Mouse (Mus musculus) adrenal gland, adult 18-20 months (tissue): ENCODE results near the gene Ctnna3. TPM values are rescaled to one million over a fixed set of nuclear protein-coding genes. Genes with fewer than 3 reads are reported as not detected.
"Not testable (repeated sequence)": the region's sequence is repeated elsewhere in the genome, so short reads cannot be mapped to it uniquely, and the experiment has no call there.

ENCODE experiments used
- DNase-seq, 2 experiments: peaks; one replicate each; pipeline ENCODE4 v3.0.0; 2021 to 2022; ENCODE audit warnings: low spot score in 2 of 2
- total RNA-seq, 2 experiments: library from RNA; stranded (reverse); gene quantifications; 1 replicate in 1 of 2; 2 replicates in 1 of 2; pipeline ENCODE4 v1.2.3; 2021

Ctnna3 gene
- total RNA-seq, 2 experiments from 2014 or later, result 0.40 to 0.48 TPM

DNA sequence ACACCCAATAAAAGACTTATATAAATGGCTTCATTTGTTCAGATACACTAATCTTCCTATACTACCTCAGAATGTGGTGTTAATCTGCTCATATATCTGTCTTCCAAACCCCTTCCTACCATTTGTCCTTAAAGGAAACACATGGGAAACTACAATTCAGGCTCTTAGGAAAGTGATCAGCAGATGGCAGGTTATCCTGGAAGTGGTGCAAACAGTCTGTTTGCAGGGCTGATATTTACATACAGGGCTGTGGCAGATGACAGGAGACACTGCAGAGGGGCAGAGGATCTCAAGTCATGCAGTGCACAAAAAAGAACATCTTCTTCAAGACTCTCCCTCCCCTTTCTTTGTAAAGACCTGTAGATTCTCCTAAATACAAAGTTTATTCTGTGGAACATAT, 1008.8 kb downstream of the Ctnna3 start:
- DNase-seq, result no peak

DNA sequence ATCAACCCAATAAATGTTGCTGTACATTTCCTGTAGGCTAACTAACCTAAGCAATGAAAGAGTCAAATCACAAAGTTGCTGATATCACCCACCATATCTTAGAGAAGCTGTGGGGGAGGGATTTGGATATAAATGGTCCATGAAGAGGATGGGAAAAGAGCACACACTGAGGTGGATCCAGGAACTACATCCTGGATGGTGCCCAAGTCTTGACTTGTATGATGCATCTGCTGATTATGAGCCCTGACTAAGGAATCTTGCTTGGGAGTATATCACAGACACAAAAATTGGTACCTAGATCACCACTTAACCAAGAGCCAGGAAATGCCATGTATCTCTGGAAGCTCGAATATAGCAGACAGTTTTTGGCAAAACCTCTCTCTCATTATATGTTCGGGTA, 1018.7 kb downstream of the Ctnna3 start:
- DNase-seq, result no peak

DNA sequence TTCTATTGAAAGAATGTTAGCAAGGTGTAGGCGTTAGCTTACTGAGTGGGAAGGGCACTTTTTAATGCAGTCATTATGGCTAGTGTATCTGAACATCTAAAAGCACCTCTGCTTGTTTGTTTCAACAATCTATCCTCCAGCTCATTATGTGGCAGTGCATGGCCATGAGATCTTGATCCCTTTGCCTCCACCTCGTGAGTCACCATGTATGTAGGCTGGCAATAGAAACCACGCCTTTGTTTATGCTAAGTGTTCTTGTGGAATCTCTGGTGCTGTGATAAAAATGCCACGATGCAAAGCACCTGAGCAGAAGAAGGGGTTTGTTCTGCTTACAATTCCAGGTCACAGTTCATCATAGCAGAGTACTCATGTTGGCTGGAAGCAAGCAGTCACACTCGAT, 1053.4 kb downstream of the Ctnna3 start:
- DNase-seq, result no peak

DNA sequence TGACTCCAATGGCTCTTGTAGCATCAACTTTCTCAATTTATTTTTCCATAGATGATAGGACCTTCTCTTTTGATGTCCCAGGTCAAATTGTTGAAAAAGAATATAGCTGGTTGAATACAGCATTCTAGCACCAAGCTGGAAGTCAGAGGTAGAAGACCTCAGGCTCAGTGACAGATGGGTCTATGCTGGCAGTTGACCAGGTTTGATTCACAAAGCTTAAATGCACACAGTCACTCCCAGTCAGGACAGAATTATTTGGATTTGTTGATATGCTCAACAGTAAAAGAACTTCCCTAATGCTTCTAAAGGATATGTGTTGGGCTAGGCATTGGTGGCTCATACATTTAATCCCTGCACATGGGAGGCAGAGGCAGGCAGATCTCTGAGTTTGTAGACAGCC, 1059.6 kb downstream of the Ctnna3 start:
- DNase-seq, result no peak

DNA sequence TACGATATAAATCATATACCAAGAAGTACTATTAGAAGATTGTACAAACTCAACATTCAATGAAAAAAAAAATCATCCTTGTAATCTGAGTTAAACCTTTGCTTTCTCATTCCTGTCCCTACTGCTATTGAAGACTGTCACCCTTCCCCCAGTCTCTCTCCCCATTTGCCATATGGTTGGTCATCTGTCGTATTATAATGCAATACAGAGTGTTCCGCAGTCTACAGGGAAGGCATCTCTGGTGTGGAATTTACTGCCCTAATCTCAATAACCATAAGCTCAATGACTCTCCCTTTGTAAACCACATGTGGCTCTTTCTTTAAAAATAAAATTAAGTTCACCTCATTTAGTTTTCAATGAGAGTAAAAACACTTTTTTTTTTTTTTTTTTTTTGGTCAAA, 1113.7 kb downstream of the Ctnna3 start:
- no peak for DNase-seq

DNA sequence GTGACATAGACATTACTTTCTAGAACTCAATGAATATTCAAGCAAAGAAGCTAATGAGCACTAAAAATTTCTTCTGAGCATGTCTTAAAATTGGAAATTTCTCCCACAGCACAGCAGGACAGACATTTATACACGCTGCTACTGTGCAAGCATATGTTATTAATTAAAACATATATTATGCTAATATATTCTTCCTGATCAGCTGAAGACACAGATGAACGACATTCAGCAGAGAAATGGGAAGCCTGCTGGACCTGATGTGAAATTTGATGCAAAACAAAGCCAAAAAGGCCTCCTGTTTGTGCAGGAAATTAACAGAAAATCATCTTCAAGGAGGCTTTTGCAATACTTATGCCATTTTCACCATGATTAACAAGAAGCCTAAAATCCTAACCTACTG, 1114.5 kb downstream of the Ctnna3 start:
- DNase-seq, result no peak

DNA sequence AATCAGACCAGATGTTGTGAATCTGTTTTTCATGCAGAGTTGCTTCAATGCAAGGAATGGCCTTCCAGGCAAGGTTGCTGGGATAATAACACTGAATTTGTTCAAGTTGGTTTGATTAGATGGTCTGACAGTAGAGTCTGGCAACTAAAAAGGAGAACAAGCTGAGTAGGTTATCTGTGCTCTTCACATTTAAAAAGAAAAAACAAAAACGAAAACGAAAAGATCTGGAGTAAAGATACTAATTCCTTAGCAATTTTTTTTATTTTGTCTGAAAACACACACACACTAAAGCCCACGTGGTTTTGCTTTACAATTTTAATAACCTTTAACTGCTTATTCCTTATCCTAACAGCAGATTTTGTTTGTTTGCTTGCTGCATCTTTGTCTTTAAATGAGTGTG, 1141.4 kb downstream of the Ctnna3 start:
- no peak for DNase-seq

DNA sequence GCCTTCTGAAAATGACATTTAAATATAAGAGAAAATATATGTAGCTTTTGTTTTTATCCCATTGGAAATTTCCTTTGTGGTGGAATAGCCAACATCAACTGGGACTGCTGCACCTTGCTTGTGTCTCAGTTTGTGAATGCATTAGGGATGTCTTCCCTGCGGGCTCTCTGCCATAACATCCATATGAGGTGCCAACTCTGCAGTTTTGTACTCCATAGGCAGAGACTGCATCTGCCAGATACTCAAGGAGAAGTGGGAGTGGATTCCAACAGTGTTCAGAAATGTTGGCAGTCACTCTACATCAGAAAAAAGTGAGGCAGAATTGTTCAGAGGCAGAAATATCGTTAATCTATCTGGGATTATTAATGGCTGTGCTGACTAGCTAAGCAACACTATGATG, 1158.2 kb downstream of the Ctnna3 start:
- no peak for DNase-seq

DNA sequence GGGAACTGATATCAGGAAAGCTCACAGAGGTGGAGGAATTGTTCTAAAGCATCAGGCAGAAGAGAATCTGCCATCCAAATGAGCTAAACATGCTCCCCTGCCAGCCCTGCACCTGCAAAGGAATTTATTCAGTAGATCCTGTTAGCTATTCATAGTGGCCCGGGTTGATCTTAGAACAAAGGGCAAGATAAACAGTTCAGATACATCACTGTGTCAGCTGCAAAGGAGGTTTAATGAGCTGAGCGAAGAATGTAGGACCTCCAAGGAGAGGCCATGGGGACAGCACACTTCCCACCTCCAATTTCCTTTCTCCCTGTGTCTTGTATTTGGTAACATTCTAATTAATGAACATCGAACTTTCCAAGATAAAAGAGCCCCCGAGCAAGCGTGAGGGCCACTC, 1206.9 kb downstream of the Ctnna3 start:
- DNase-seq, result no peak

DNA sequence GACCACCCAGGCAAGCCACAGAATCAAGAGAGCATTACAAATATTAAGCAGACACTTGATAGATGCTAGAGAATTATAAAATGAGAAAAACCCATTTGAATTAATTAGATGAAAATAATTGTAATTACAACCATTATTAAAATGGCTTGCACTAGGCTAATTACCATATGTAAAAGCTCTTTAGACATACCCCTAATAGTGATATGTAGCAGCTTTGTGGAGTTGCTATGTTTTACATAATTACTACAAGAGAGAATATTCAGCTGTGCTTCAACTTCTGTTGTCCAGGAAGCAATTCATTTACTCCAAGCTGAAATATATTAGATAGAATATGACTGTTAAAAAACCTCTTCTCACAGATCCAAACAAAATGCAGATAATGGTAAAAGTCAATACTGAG, 1209.2 kb downstream of the Ctnna3 start:
- no peak for DNase-seq

DNA sequence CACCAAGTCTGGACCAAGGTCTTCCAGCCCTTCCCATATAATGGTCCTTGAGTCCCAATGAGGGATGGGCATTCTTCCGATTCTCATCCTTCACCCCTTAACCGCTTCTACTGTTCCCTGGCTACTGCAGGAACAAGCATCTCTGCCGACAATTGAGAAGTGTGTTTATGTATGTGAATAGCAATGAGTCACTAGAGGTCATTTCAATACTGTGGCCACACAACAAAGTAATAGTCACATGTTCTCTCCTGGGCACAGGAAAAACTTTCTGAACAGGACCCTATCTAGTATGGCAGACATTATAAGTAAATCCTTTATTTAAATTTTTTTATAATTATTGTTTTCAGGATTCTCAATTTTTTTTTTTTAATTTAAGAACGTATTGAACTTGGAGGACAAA, 1211.2 kb downstream of the Ctnna3 start:
- no peak for DNase-seq

DNA sequence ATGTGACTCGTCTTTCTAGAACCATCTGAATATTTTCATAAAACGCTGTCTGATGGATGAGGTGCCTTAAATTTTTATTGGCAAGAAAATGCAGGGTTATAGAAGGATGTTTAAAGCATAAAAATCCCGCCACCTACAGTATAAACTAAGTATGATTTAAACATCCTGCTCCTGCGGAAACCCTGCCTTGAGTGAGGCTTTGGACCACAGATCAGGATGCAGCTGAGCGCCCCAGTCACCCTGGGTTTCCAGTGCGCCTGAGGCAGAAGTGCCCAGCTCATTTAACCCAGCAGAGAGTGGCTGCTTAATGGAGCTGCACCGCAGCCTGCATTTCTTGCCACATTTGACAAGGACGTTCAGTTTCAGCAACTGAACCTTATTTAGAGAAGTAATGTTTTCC, 1211.7 kb downstream of the Ctnna3 start:
- no peak for DNase-seq

DNA sequence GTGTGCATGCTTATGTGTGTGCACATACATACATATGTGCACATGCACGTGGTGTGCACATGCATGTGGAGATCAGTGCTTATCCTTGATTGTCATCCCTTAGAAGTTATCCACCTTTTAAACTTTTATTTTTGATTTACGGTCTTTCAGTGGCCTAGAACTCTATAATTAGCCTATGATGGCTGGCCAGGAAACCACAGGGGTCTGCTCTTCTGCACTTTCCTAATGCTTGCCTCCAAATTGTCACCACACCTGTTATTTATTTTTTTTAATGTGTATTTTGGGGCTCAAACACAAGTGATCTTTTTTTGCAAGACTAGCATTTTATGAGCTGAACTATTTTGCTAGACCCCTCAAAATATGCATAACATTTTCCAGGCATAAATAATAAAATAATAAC, 1214.1 kb downstream of the Ctnna3 start:
- no peak for DNase-seq

DNA sequence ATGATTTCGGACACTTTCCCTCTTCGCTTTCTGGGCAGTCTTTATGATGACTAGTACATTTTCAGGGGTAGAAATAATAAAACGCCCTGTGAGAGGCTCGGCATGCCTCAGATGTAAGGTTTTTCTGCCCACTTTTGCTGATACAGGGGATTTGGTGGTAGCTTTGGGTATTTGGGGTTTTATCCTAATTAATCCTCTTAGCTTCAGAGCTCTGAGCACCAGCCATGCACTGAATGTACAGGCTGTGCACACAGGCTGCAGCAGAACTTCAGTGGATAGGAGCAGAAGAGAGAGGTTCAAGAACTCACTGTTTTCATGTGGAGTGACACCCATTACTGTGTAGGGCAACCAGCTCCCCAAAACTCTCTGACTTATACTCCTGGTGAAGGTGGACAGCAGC, 1231.3 kb downstream of the Ctnna3 start:
- no peak for DNase-seq

DNA sequence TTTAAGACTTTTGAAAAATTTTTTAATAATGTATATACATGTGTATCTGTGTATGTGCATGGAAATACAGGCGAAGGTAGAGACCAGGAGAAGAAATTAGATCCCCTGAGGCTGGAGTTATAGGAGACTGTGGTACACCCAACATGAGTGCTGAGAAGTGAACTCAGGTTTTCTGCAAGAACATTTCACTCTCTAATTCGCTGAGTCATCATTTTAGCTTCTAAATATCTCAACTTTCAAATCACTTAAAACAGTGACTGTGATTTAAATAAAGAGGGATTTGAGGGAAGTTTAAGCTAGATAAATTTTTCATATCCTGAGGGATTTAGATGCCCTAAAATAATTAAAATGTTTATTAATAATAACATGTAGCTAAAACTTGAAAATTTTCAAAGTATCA, 1241.6 kb downstream of the Ctnna3 start:
- DNase-seq, result no peak

DNA sequence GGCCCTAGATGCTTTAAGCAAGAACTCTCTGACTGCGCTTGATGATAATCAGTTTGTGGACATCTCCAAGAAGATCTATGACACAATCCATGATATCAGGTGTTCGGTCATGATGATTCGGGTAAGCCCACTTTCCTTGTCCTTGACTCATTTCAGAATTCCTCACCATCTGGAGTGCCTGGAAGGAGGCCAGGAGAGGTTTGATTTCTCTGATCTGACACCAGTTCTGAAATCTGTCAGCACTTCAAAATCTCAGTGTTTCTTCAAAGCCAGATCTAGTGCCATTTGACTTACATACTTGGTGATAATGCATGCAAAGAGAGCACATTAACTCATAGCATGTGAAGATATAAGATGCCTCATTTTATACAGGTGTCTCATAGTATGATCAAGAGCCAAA, 1245.9 kb downstream of the Ctnna3 start:
- no peak for DNase-seq

DNA sequence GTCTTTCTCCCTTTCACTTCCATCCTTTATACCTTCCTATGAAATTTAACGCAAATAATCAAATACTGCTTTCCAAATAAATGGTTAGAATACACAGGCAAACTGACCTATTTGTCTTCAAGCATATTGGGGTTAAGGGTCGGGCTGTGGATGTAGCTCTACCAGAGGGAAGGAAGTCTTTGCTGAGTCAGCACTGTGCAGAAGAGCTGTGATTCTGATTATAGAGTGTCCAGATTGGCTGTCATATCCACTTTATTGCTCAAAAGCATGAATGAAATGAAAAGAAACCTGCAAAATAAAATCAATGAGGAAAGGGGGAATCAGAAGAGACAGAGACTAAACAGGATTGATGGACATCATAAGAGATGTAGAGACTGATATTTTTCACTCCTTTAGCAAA, 1280.1 kb downstream of the Ctnna3 start:
- no peak for DNase-seq

DNA sequence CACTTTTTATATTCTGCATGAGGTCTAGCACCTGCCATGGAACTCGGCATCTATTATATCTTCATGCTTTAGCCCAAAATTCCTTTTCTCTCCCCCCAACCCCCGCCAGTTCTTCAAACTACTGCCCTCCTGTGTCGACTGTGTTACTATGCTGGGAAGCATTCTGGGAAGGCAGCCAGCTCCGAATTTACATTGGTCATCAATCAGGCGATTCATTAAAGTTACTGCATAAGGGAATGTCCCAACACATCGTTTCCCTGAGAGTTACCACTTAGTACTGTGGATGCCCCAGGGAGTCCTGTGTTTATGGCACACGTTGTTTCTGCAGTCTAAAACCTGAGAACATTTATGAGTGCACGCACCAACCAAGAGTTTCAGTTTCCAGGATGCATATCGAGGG, 1288.1 kb downstream of the Ctnna3 start:
- DNase-seq, result no peak

DNA sequence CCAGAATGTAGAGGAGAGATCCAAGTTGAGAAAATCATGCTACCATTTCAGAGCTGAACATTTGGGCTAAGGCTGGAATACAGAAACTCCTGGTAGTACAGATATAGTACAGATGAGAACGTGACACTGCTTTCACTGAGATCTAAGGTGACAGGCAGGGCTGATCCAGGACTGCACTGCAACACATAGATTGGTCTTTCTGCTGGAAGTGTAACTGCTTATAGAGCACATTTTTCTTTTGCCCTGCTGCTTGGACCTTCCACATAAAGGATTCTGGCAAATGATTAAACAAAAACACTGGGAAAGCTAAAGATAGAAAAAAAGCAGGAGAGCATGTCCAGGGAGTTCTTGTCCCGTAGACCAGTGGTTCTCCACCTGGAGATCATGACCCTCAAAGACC, 1305.8 kb downstream of the Ctnna3 start:
- no peak for DNase-seq

DNA sequence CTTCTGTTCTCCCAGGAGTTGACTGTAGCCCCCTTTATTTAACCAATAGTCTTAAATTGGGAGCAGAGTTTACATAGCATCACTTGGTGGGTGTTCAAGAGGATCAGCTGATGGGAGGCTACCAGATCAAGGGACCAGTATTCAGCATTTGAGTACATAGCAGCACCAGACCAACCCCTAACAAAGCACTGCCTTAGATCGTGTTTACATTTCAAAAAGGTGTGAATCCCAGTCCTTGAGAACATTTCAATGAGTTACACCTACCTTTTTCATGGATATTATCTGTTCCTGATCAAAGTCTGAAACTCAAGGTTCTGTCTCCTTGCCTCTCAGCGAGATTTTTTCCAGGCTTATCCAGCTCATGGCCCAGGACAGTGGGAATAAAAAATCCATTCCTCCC, 1306.7 kb downstream of the Ctnna3 start:
- DNase-seq, result no peak

DNA sequence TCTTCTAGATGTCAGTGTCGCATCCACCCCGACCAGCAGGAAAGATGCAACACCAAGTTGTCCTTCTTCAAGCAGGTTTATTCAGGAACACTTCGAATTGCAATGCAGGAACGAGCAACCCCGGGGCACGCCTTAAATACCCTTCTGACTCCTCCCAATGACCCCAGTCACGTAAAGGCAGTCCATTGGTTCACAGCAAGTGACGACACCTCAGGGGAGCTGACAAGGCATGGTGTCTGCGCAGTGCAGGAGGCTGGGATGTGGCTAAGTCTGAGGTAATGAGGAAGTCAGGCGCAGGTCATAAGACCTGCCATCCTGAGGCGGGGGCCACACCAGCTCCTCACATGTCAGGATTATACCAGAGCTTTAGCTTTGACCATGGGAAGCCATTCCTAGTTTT, 1311.8 kb downstream of the Ctnna3 start:
- not testable (repeated sequence) for DNase-seq

DNA sequence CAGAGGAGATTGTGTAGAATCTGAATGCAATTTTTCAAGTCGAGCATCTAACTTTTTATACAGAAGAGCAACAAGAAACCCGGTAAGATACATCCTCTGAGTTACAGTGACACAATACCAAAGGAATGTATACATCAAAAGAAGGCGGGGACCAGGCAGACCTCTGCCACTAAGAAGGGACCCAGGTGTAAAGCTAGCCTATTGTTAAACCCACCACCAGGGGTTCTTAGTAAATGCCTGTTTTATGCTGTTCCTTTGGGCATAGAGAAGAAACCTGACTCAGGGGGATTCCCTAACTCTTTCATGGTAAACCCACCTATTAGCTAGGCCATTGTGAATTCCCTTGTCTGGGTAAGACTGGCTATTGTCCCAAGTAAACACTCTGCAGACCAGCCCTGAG, 1314.2 kb downstream of the Ctnna3 start:
- DNase-seq, result not testable (repeated sequence)

DNA sequence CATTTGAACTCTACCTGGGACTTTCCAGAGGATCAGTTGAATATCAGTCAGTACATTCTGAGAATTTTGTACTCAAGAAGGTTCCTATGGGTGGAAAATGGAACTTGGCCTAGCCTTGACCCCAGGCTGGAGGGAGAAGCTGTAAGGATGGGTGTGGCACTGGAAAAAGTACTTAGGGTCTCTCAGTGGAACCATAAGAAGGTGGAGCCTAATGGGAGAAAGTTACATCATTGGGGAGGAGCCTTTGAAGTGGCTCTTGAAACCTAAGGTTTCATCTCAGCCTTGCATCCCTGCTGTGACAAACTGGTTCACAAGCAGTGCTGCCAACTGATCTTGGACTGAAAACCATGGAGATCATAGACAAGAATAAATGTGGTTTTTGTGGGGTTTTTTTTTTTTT, 1318.8 kb downstream of the Ctnna3 start:
- DNase-seq, result no peak

DNA sequence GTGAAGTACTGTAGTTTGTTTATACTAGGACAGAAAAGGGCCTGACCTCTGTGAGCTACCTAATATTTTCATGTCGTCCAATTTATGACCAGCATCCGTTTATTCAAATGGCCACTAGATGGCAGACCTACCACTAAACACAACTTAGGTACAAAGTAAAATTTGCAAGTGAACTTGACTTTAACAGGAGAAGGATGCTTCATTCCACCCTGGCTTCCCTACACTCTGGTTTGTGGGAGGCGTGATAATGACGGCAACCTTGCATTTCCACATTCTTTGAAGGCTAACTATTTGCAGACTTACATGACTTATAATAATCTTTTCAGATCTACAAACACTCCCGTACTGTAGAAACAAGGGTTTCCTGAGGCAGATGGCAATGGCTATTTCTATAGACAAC, 1320.9 kb downstream of the Ctnna3 start:
- no peak for DNase-seq
